Mouse (Mus musculus): Measurements from ENCODE around the gene Nosip.

- TF ChIP-seq CTCF (IDR thresholded peaks at IDR 0.05; ENCODE audit: borderline replicate concordance, control insufficient read depth, extremely low read depth, insufficient read depth, low read length, poor library complexity), result no peak
- TF ChIP-seq POLR2A (IDR thresholded peaks at IDR 0.05; ENCODE audit: control insufficient read depth, extremely low read depth, insufficient read depth, low read length, poor library complexity), result no peak
These were observed 30.7 kb downstream of the Nosip start for GRCm38 (mm10) chr7:45092828-45093515.
